Mouse (Mus musculus) liver, embryonic 12.5 days (tissue): ENCODE results near the gene Fam133b. TPM values are rescaled to one million over a fixed set of nuclear protein-coding genes. Genes with fewer than 3 reads are reported as not detected.
"Not testable (repeated sequence)": the region's sequence is repeated elsewhere in the genome, so short reads cannot be mapped to it uniquely, and the experiment has no call there.

Source experiments
- ATAC-seq: fragments of 200-750 bp; cut with Nextera tagmentation; 2 replicates; pipeline ENCODE4 v1.8.0; 2017; ENCODE audit warnings: moderate number of reproducible peaks, mild to moderate bottlenecking, moderate library complexity
- H3K27ac ChIP-seq: fragments of 300-500 bp; sonication (generic); 2 replicates; pipeline ENCODE4 v1.5.1; 2016; ENCODE audit warnings: mild to moderate bottlenecking
- H3K27me3 ChIP-seq: fragments of 300-500 bp; sonication (generic); replicated peaks from 2 replicates; pipeline ENCODE4 v1.6.1; 2016; ENCODE audit warnings: mild to moderate bottlenecking, moderate library complexity
- H3K36me3 ChIP-seq: fragments of 300-500 bp; sonication (generic); 2 replicates; pipeline ENCODE4 v1.6.1; 2016; ENCODE audit warnings: mild to moderate bottlenecking, moderate library complexity
- H3K4me1 ChIP-seq: fragments of 300-500 bp; sonication (generic); 2 replicates; pipeline ENCODE4 v1.6.1; 2016
- H3K4me2 ChIP-seq: fragments of 300-500 bp; sonication (generic); 2 replicates; pipeline ENCODE4 v1.6.1; 2016; ENCODE audit warnings: mild to moderate bottlenecking, moderate library complexity
- H3K4me3 ChIP-seq: fragments of 300-500 bp; sonication (generic); 2 replicates; pipeline ENCODE4 v1.5.1; 2016; ENCODE audit warnings: mild to moderate bottlenecking, moderate library complexity
- H3K9ac ChIP-seq: fragments of 300-500 bp; sonication (generic); 2 replicates; pipeline ENCODE4 v1.6.1; 2016; ENCODE audit warnings: mild to moderate bottlenecking, moderate library complexity
- H3K9me3 ChIP-seq: fragments of 300-500 bp; sonication (generic); replicated peaks from 2 replicates; pipeline ENCODE4 v1.6.1; 2016; ENCODE audit warnings: mild to moderate bottlenecking, moderate library complexity
- WGBS: fragments of 180-500 bp; shearing (Covaris S2); methylation state at CpG from one replicate; pipeline ENCODE4 v1.1.7; 2016; ENCODE audit not compliant: insufficient replicate concordance; 5-methylcytosine and 5-hydroxymethylcytosine counted together
- polyA plus RNA-seq: library from polyadenylated mRNA; unstranded; fragments of >200 nt; fragmentation: Nextera tagmentation; extraction: Ambion mirVana; gene quantifications from 2 replicates; pipeline ENCODE4 v1.2.1, GENCODE M21; 2016

Gene Fam133b
- polyA plus RNA-seq, 1 experiment from 2014 or later, result 16.1 TPM

- H3K4me3 ChIP-seq, result no peak overlapping the region
- no peak overlapping the region for H3K4me2 ChIP-seq
- H3K27ac ChIP-seq, result no peak overlapping the region
- no peaks in the 10 kb centered on the region for H3K4me1 ChIP-seq
- WGBS, result 90% methylated on average over 2 of the region's 2 CpGs
- no peak overlapping the region for H3K9ac ChIP-seq
- no peak for ATAC-seq
- H3K9me3 ChIP-seq, result no peaks in the 10 kb centered on the region
- peaks cover 99% of the 10 kb centered on the region for H3K36me3 ChIP-seq
- H3K27me3 ChIP-seq, result no peaks in the 10 kb centered on the region
These were observed 34.3 kb downstream of the Fam133b start for GRCm38 (mm10) chr5:3577939-3578338.

DNA sequence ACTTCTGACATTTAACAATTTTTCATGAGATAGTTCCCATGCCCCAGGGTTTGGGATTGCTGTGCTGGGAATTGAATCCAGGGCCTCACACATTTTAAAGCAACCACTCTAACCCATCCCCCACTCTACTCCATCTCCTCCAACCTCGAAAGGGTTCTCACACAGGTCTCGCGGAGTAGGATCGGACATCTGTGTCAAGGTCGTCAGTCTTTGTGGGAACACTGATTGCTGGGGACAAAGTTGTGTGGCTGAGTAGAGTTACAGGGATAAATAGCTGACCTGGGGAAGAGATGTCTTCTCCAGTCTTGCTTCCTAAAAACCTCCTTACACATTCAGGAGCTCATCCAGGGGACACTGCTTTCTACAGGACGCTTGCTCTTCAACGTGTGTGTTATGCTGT lies 35.4 kb downstream of the Fam133b start:
- no peak overlapping the region for H3K4me3 ChIP-seq
- no peaks in the 10 kb centered on the region for H3K4me1 ChIP-seq
- H3K27ac ChIP-seq, result no peak overlapping the region
- H3K36me3 ChIP-seq, result peaks cover 98% of the 10 kb centered on the region
- no peak for ATAC-seq
- 91% methylated on average over 7 of the region's 7 CpGs for WGBS
- H3K27me3 ChIP-seq, result no peaks in the 10 kb centered on the region
- no peak overlapping the region for H3K9ac ChIP-seq
- no peaks in the 10 kb centered on the region for H3K9me3 ChIP-seq
- H3K4me2 ChIP-seq, result no peak overlapping the region

DNA sequence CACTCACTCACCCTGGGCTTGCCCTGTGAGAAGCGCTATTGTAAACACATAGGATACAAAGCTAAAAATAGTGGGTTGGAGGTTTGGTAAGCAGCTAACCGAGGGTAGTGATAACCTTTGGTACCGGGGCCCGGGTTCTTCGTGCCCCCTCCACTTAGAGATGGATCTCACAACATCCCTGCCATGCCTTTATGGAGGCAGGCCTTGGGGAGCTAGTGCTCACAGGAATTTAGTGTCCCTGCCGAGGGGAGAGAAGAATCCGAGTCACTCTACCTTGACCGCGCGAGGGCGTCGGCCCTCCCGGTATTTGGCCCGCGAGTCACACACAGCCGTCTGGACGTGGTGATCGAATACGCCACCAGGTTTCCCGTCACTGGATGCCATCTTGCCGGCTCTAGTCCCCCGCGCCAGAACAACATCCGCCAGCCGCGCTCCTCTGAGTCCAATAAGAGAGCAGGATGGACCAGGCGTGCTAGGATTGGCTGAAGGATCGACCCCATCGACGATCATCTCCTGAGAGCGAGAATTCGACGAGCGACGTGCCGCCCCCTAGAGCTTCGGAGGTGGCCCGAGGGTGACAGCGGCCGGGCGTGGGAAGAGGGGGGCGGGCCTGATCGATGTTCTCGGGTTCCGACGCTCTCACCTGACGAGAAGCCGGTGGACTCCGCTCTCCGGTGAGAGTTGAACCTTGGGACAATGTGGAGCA lies 52.2 kb downstream of the Fam133b start, which contains the start of gene Pex1:
Gene Pex1, plus strand, starts transcription at position 374 of the 706 bp plus-strand sequence.
- under 1% methylated on average over 50 of the region's 50 CpGs for WGBS

GRCm38 (mm10) chr5:3596399-3596766 lies 52.8 kb downstream of the Fam133b start, which contains the start of gene Rbm48:
TSS of gene Rbm48 (minus strand) at chr5:3596585.
- Histone ChIP-seq H3K27ac (peak within 1 kb of the TSS; percentile 63), H3K4me3 (peak within 1 kb of the TSS; percentile 78), H3K36me3 (peaks cover 21% of the 10 kb centered on the region), H3K9ac (peak within 1 kb of the TSS; percentile 74), H3K4me2 (peak within 1 kb of the TSS; percentile 75), H3K4me1 (peaks cover 25% of the 10 kb centered on the region), H3K27me3 (no peaks in the 10 kb centered on the region), H3K9me3 (no peaks in the 10 kb centered on the region)
- ATAC-seq, result peak; percentile 71
- under 1% methylated on average over 31 of the region's 31 CpGs for WGBS

More for the DNA sequence above, 52.2 kb downstream of the Fam133b start, which contains the start of gene Pex1:
- Histone ChIP-seq H3K4me3 (peak within 1 kb of the TSS; percentile 78), H3K4me2 (peak within 1 kb of the TSS; percentile 75), H3K27me3 (no peaks in the 10 kb centered on the region), H3K4me1 (peaks cover 25% of the 10 kb centered on the region), H3K9ac (peak within 1 kb of the TSS; percentile 74), H3K27ac (peak within 1 kb of the TSS; percentile 63), H3K9me3 (no peaks in the 10 kb centered on the region), H3K36me3 (peaks cover 27% of the 10 kb centered on the region)
- peak; percentile 98 for ATAC-seq

DNA sequence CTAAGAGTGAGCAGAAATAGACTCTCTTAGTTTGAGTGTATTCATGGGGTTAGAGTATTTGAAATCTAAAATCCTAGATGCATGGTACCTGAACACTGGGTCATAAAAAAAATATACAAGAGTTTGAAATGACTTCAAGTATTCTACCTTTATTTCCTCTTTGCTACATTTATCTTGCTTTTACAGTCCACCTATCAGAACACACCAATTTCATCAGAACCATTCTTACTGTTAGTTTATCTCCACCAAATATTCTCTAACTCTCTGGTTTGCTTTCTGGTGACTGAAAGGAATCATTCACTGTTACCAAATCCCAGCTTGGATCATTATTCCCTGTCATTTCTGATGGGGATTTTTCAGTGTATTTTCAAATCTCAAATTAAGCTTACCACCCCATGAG lies 53.5 kb downstream of the Fam133b start:
- Histone ChIP-seq H3K27me3 (no peaks in the 10 kb centered on the region), H3K36me3 (peaks cover 14% of the 10 kb centered on the region), H3K4me2 (peak overlapping the region; percentile 75), H3K9ac (no peak overlapping the region), H3K4me1 (peaks cover 25% of the 10 kb centered on the region), H3K27ac (no peak overlapping the region), H3K9me3 (no peaks in the 10 kb centered on the region), H3K4me3 (peak overlapping the region; percentile 78)
- ATAC-seq, result no peak

DNA sequence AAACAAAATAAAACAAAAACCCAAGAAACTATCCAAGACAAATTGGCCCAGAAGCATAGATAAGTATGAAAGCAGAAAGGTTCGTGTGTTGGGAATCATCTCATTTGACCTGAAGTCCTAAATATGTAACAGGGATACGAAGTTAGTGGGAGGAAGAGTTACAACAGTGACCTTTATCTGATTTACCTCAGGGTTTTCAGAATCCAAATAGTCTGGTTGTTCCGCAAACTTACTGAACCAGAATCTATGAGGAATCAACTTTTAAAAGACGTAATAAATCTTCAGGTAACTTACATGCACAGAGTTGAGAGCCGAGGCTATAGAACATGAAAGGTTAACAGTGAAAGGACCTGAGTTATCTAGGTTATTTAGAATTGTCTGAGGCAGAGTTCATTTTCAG lies 55.1 kb downstream of the Fam133b start:
- WGBS, result 74% methylated on average over 5 of the region's 5 CpGs
- Histone ChIP-seq H3K4me2 (no peak overlapping the region), H3K4me3 (no peak overlapping the region), H3K27ac (no peak overlapping the region), H3K9me3 (no peaks in the 10 kb centered on the region), H3K36me3 (0 out of 2 replicates have a peak, but pooled peaks cover 4% of the 10 kb centered on the region), H3K4me1 (peaks cover 24% of the 10 kb centered on the region), H3K27me3 (no peaks in the 10 kb centered on the region), H3K9ac (no peak overlapping the region)
- no peak for ATAC-seq

DNA sequence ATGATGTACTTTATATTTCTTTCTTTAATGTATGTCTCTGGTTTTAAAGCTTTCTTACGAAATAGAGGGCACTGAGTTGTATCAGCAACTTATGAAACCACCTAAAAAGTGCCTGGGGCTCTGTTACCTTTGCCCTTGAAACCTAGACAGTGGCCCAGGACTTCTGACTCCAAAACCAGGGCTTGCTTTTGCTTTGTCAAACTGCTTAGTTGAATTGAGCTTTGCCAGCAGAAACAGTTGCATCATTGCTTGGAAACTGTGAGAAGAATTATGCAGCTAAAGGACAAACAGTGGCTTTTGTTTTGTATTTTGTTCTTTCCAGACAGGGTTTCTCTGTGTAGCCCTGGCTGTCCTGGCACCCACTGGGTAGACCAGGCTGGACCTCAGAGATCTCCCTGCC lies 56.7 kb downstream of the Fam133b start:
- H3K4me1 ChIP-seq, result peaks cover 9% of the 10 kb centered on the region
- H3K9ac ChIP-seq, result no peak overlapping the region
- H3K27me3 ChIP-seq, result no peaks in the 10 kb centered on the region
- no peaks in the 10 kb centered on the region for H3K9me3 ChIP-seq
- no peak overlapping the region for H3K27ac ChIP-seq
- H3K36me3 ChIP-seq, result peaks cover 4% of the 10 kb centered on the region
- no peak overlapping the region for H3K4me2 ChIP-seq
- H3K4me3 ChIP-seq, result no peak overlapping the region
- no peak for ATAC-seq
- WGBS, result 76% methylated on average over 1 of the region's 1 CpGs

GRCm38 (mm10) chr5:3600790-3601189 lies 57.2 kb downstream of the Fam133b start:
- Histone ChIP-seq H3K27me3 (no peaks in the 10 kb centered on the region), H3K4me3 (no peak overlapping the region), H3K4me2 (no peak overlapping the region), H3K9ac (no peak overlapping the region), H3K27ac (no peak overlapping the region), H3K4me1 (peaks cover 7% of the 10 kb centered on the region), H3K36me3 (peaks cover 9% of the 10 kb centered on the region), H3K9me3 (no peaks in the 10 kb centered on the region)
- 74% methylated on average over 3 of the region's 3 CpGs for WGBS
- no peak for ATAC-seq

GRCm38 (mm10) chr5:3607114-3607513 lies 63.5 kb downstream of the Fam133b start:
- H3K27me3 ChIP-seq, result no peaks in the 10 kb centered on the region
- no peak overlapping the region for H3K9ac ChIP-seq
- no peak for ATAC-seq
- no peaks in the 10 kb centered on the region for H3K9me3 ChIP-seq
- H3K4me2 ChIP-seq, result no peak overlapping the region
- H3K4me3 ChIP-seq, result no peak overlapping the region
- H3K36me3 ChIP-seq, result peaks cover 27% of the 10 kb centered on the region
- no peaks in the 10 kb centered on the region for H3K4me1 ChIP-seq
- 85% methylated on average over 9 of the region's 9 CpGs for WGBS
- H3K27ac ChIP-seq, result no peak overlapping the region

GRCm38 (mm10) chr5:3609241-3609640 lies 65.6 kb downstream of the Fam133b start:
- H3K27me3 ChIP-seq, result no peaks in the 10 kb centered on the region
- H3K27ac ChIP-seq, result no peak overlapping the region
- WGBS, result 86% methylated on average over 7 of the region's 7 CpGs
- no peak for ATAC-seq
- no peak overlapping the region for H3K4me3 ChIP-seq
- H3K4me1 ChIP-seq, result no peaks in the 10 kb centered on the region
- peaks cover 35% of the 10 kb centered on the region for H3K36me3 ChIP-seq
- no peak overlapping the region for H3K4me2 ChIP-seq
- no peaks in the 10 kb centered on the region for H3K9me3 ChIP-seq
- no peak overlapping the region for H3K9ac ChIP-seq

DNA sequence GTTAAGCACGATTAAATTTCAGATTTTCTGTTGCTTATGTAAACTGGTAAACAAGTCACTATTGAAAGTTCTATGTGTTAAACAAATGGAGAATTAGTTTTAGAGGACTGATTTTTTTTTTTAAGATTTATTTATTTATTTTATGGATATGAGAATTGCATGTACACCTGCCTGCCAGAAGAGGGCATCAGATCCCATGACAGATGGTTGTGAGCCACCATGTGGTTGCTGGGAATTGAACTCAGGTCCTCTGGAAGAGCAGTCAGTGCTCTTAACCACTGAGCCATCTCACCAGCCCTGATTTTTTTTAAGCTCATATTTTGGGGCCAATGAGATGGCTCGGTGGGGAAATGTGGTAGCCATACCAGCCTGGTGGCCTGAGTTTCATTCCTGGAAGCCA lies 68.2 kb downstream of the Fam133b start:
- not testable (repeated sequence) for H3K9me3 ChIP-seq, H3K4me3 ChIP-seq, H3K27me3 ChIP-seq, H3K9ac ChIP-seq, ATAC-seq, H3K4me1 ChIP-seq, H3K27ac ChIP-seq, H3K4me2 ChIP-seq
- WGBS, result 77% methylated on average over 2 of the region's 2 CpGs
- peaks cover 26% of the 10 kb centered on the region for H3K36me3 ChIP-seq
